Mouse (Mus musculus) embryonic facial prominence, embryonic 13.5 days (tissue): ENCODE measurements at regions not wholly inside any gene's neighbourhood (a gene's known extent, or its start where the extent isn't known, plus 50 kb on each side); places are given as distances from the start of the nearest gene placed in this dataset.

Source experiments
- ATAC-seq: fragments of 200-750 bp; cut with Nextera tagmentation; 2 replicates; pipeline ENCODE4 v1.8.0; 2017; ENCODE audit warnings: low read depth; ENCODE audit not compliant: insufficient number of reproducible peaks, insufficient read depth, low FRiP score, low TSS enrichment
- H3K27ac ChIP-seq: fragments of 300-500 bp; sonication (generic); 2 replicates; pipeline ENCODE4 v1.5.1; 2015; ENCODE audit warnings: moderate library complexity, mild to moderate bottlenecking, inconsistent platforms
- H3K27me3 ChIP-seq: fragments of 300-500 bp; sonication (generic); 2 replicates; pipeline ENCODE4 v1.6.1; 2015; ENCODE audit warnings: mild to moderate bottlenecking, inconsistent platforms
- H3K36me3 ChIP-seq: fragments of 300-500 bp; sonication (generic); 2 replicates; pipeline ENCODE4 v1.6.1; 2015; ENCODE audit warnings: mild to moderate bottlenecking, inconsistent platforms
- H3K4me1 ChIP-seq: fragments of 300-500 bp; sonication (generic); 2 replicates; pipeline ENCODE4 v1.6.1; 2015; ENCODE audit warnings: inconsistent platforms
- H3K4me2 ChIP-seq: fragments of 300-500 bp; sonication (generic); 2 replicates; pipeline ENCODE4 v1.6.1; 2015; ENCODE audit warnings: moderate library complexity, mild to moderate bottlenecking, inconsistent platforms
- H3K4me3 ChIP-seq: fragments of 300-500 bp; sonication (generic); 2 replicates; pipeline ENCODE4 v1.5.1; 2015; ENCODE audit warnings: mild to moderate bottlenecking, inconsistent platforms
- H3K9ac ChIP-seq: fragments of 300-500 bp; sonication (generic); 2 replicates; pipeline ENCODE4 v1.6.1; 2015; ENCODE audit warnings: mild to moderate bottlenecking, inconsistent platforms
- H3K9me3 ChIP-seq: fragments of 300-500 bp; sonication (generic); 2 replicates; pipeline ENCODE4 v1.6.1; 2016; ENCODE audit warnings: inconsistent platforms
- WGBS: fragments of 180-500 bp; shearing (Covaris S2); methylation state at CpG from one replicate; pipeline ENCODE4 v1.1.7; 2015; ENCODE audit warnings: mixed read lengths; 5-methylcytosine and 5-hydroxymethylcytosine counted together

DNA sequence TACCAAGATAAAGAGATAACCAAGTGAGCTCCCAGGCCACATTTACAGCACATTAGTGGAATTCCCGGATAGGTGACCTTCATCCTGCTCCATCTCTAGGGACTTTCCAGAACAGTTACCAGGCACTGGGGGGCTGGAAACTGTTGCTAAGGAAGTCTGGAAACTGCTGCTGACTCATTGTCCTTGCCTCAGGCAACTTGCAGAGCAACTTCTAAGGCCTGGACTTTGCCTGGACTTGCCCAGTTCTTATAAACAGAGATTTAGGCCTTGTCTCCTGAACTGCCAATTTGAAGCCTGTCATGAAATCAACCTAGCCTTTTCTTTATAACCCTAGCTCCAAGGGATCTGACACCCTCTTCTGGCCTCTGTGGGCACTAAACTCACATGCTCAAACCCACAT, 224.0 kb upstream of the Gm6657 start:
- Histone ChIP-seq H3K9me3 (0 out of 2 replicates have a peak, but pooled peaks cover 4% of the 10 kb centered on the region), H3K9ac (no peak overlapping the region), H3K4me1 (no peaks in the 10 kb centered on the region), H3K36me3 (no peaks in the 10 kb centered on the region), H3K4me2 (no peak overlapping the region), H3K27ac (no peak overlapping the region), H3K4me3 (no peak overlapping the region), H3K27me3 (no peaks in the 10 kb centered on the region)
- 42% methylated on average over 1 of the region's 1 CpGs for WGBS
- no peak for ATAC-seq

DNA sequence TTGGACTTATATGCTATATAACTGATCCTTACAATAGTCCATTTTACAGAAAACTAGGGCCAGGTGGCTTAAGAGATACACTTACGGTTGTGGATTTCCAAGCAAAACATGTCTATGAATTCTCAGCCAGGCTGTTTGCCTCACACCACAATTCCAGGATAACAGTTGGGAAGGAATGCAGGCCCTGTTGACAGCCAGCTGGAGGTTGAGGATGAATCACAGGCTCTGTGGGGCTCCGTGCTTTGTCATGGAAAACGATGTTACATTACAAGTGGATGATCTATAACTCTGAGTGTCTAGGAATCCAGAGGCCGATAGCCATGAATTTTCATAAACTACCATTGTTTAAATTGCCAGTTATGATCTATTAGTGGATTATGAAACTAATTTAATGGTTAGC, 221.9 kb upstream of the Gm6657 start:
- no peak for ATAC-seq
- no peak overlapping the region for H3K9ac ChIP-seq
- no peak overlapping the region for H3K27ac ChIP-seq
- H3K27me3 ChIP-seq, result no peaks in the 10 kb centered on the region
- no peaks in the 10 kb centered on the region for H3K9me3 ChIP-seq
- no peaks in the 10 kb centered on the region for H3K36me3 ChIP-seq
- no peak overlapping the region for H3K4me3 ChIP-seq
- no peaks in the 10 kb centered on the region for H3K4me1 ChIP-seq
- H3K4me2 ChIP-seq, result no peak overlapping the region
- WGBS, result 70% methylated on average over 4 of the region's 4 CpGs

DNA sequence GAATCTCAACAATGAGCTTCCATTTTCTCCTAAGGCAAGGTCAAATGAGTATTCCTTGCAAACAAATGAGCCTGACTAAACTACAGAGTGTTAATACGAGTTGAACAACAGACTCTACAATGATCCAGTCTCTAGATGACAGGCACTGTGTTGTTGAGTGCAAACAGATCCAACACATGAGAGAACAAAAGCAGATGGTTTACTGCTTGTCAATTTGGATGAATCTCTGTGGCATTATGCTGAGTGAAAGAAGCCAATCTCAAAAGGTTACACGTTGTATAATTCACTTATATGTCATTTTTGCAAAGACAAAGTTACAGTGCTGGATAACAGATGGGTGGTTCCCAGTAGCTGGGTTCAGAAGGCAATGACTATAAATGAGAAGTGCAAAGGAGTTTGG, 217.1 kb upstream of the Gm6657 start:
- no peaks in the 10 kb centered on the region for H3K9me3 ChIP-seq
- no peaks in the 10 kb centered on the region for H3K4me1 ChIP-seq
- ATAC-seq, result no peak
- H3K4me3 ChIP-seq, result no peak overlapping the region
- no peak overlapping the region for H3K27ac ChIP-seq
- WGBS, result 63% methylated on average over 2 of the region's 2 CpGs
- H3K9ac ChIP-seq, result no peak overlapping the region
- H3K36me3 ChIP-seq, result no peaks in the 10 kb centered on the region
- H3K4me2 ChIP-seq, result no peak overlapping the region
- no peaks in the 10 kb centered on the region for H3K27me3 ChIP-seq

DNA sequence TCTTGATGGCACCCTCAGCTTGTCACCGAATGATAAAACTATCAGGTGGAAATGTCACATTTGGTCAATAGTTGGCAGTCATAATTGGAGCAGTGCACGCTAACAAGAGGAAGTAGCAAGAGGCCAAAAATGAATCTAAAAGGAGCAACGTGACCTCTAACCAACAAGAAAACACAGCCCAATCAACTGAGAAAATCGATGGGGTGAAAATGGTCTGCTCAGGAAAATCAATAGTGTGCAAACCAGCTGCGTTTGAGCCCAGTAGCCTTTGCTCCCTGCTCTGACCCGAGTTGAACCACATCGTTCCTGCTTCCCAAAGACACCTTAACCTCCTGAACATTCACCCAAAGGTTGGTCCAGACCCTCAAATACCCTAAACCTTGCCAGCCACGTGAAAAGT, 207.3 kb upstream of the Gm6657 start:
- Histone ChIP-seq H3K4me3 (no peak overlapping the region), H3K27me3 (no peaks in the 10 kb centered on the region), H3K36me3 (no peaks in the 10 kb centered on the region), H3K27ac (no peak overlapping the region), H3K4me2 (no peak overlapping the region), H3K9me3 (no peaks in the 10 kb centered on the region), H3K9ac (no peak overlapping the region), H3K4me1 (no peaks in the 10 kb centered on the region)
- no peak for ATAC-seq
- WGBS, result 81% methylated on average over 8 of the region's 8 CpGs

DNA sequence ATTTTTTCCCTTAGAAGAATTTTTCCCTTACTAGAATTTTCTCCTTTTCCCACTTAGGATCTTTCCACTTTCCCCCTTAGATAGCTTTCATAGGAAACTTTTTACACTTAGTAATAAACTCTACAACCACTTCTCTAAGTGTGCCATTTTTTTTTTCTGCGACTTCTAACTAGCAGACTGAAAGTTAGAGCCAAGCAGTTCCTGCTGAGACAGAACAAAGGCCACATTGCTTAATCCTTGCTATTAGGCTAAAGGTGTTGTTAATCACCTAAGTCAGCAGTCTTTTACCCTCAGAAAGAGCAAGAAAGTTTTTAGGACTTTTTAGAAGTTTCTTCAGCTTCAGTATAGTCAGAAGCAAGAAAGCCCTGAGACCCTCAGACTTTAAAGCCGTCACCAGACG, 204.3 kb upstream of the Gm6657 start:
- Histone ChIP-seq H3K27me3 (no peaks in the 10 kb centered on the region), H3K9ac (no peak overlapping the region), H3K27ac (no peak overlapping the region), H3K36me3 (no peaks in the 10 kb centered on the region), H3K4me3 (no peak overlapping the region), H3K9me3 (no peaks in the 10 kb centered on the region), H3K4me2 (no peak overlapping the region), H3K4me1 (no peaks in the 10 kb centered on the region)
- no peak for ATAC-seq
- 23% methylated on average over 3 of the region's 3 CpGs for WGBS

DNA sequence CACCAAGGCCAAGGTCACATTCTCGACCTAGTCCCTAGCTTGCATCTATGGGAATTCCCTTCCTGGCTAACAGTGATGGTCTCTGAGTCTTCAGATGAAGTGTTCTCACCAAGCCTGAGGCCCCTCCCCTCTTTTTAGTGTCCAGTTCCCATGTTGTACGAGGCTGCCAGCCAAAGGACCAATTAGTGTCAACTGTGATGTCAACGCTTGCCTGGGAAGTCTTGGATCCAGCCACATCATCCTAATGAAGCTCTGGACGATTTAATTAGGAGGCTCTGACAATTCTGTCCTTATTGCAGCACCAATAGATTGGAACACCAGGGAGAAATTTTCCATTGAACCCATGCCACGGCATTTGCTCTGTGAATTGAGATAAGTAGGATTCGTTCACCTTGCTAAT, 202.4 kb upstream of the Gm6657 start:
- 65% methylated on average over 6 of the region's 6 CpGs for WGBS
- Histone ChIP-seq H3K9ac (no peak overlapping the region), H3K27ac (no peak overlapping the region), H3K4me1 (no peaks in the 10 kb centered on the region), H3K4me3 (no peak overlapping the region), H3K9me3 (no peaks in the 10 kb centered on the region), H3K4me2 (no peak overlapping the region), H3K36me3 (no peaks in the 10 kb centered on the region), H3K27me3 (no peaks in the 10 kb centered on the region)
- no peak for ATAC-seq

DNA sequence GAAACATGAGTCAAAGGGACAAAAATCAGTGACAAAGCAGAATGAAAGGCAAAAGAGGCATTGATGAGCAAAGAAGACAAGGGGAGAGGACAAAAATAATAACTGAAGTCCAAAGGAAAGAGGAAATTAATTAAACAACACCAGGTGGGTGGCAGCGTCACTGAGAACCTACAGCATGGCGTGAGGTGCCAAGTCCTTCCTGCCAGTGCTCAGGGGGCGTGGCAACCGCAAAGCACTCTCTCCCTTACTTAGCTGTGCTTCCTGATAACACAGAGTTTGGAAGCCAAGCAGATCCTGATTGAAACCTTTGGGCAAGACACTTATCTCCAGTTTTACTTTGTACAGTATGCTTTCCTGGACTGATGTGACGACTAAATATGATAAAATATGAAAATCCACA, 199.9 kb upstream of the Gm6657 start:
- no peak for ATAC-seq
- Histone ChIP-seq H3K36me3 (no peaks in the 10 kb centered on the region), H3K4me3 (no peak overlapping the region), H3K9ac (no peak overlapping the region), H3K4me2 (no peak overlapping the region), H3K27ac (no peak overlapping the region), H3K9me3 (no peaks in the 10 kb centered on the region), H3K27me3 (no peaks in the 10 kb centered on the region), H3K4me1 (no peaks in the 10 kb centered on the region)
- 79% methylated on average over 5 of the region's 5 CpGs for WGBS

DNA sequence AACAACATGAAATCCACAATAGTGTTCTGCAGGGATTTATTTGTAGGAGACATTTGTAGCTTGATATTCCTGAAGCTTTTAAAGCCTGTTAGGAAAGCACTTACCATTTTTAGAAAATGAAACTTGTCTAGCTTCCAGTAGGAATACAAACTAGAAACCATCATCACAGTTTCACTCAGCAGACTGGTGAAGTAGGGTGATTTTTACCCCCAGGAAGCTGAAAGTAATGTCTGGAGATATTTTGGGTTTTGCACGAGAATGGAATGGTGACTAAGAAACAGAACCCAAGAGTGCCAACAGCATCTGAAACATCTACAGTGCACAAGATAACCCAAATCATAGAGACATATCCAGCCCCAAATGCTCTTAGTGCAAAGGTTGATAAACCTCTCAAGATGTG, 196.1 kb upstream of the Gm6657 start:
- Histone ChIP-seq H3K9ac (no peak overlapping the region), H3K27ac (no peak overlapping the region), H3K4me3 (no peak overlapping the region), H3K4me1 (no peaks in the 10 kb centered on the region), H3K36me3 (no peaks in the 10 kb centered on the region), H3K9me3 (no peaks in the 10 kb centered on the region), H3K27me3 (no peaks in the 10 kb centered on the region), H3K4me2 (no peak overlapping the region)
- ATAC-seq, result no peak
- 87% methylated on average over 1 of the region's 1 CpGs for WGBS

DNA sequence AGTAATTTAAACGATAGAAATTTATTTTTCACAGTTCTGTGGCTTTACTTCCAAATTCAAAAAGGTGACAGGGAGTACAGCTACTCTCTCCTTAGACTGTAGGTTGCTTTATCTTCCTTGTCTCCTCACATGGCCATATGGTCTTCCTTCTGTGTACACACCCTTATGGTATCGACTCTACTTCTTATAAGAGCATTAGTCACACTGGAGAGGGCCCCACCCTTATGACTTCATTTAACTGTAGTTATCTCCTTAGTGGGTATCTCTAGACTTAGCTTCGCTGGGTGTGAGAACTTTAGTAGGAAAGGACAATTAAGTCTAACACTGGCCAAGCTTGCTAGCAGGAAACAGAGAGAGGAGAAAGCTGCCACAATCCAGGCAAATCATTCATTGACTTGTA, 193.6 kb upstream of the Gm6657 start:
- no peak overlapping the region for H3K27ac ChIP-seq
- no peak for ATAC-seq
- no peak overlapping the region for H3K4me2 ChIP-seq
- H3K4me3 ChIP-seq, result no peak overlapping the region
- no peaks in the 10 kb centered on the region for H3K4me1 ChIP-seq
- no peaks in the 10 kb centered on the region for H3K27me3 ChIP-seq
- no peak overlapping the region for H3K9ac ChIP-seq
- 81% methylated on average over 3 of the region's 3 CpGs for WGBS
- no peaks in the 10 kb centered on the region for H3K36me3 ChIP-seq
- H3K9me3 ChIP-seq, result no peaks in the 10 kb centered on the region

DNA sequence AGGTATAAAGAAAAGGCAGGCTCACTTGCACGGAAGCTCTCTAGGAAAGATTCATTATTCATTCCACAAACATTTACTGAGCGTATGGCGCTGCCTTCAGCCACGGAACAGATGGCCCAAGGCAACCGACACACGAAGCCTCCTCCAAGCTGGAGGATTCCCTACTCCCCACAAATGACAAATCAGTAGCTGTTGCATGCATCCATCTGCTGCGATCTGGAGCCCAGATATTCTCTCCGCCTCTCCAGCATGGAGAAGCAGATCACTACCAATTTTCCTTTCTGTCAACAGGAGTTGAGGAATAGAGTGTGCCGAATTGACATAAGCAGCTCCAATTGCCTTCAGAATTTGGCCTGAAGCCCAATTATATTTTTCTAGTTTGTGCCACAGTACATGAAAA, 192.2 kb upstream of the Gm6657 start:
- ATAC-seq, result no peak
- Histone ChIP-seq H3K9ac (no peak overlapping the region), H3K4me1 (no peaks in the 10 kb centered on the region), H3K27me3 (no peaks in the 10 kb centered on the region), H3K4me2 (no peak overlapping the region), H3K9me3 (no peaks in the 10 kb centered on the region), H3K27ac (no peak overlapping the region), H3K4me3 (no peak overlapping the region), H3K36me3 (no peaks in the 10 kb centered on the region)
- 49% methylated on average over 9 of the region's 9 CpGs for WGBS

DNA sequence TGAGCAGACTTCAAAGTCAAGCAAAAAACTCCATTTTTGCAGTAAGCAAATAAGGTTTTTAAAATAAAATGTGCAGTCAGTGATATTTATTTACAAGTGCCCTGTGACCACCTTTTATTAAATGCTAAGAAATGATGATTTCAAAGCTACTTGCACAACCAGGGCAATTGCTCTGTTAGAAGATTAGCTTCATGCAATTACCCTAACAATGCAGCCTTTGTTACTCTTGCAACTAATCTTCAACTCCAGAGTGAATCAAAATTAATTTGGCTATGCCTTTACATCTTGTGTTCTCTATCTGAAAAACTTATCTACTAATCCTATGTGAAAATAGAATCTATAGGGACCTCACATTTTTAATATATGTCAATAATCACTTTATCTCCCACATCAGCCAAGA, 160.3 kb upstream of the Gm6657 start:
- H3K27me3 ChIP-seq, result no peaks in the 10 kb centered on the region
- no peaks in the 10 kb centered on the region for H3K9me3 ChIP-seq
- no peaks in the 10 kb centered on the region for H3K4me1 ChIP-seq
- no peak for ATAC-seq
- H3K36me3 ChIP-seq, result no peaks in the 10 kb centered on the region
- no peak overlapping the region for H3K4me2 ChIP-seq
- no peak overlapping the region for H3K27ac ChIP-seq
- no peak overlapping the region for H3K4me3 ChIP-seq
- no peak overlapping the region for H3K9ac ChIP-seq

DNA sequence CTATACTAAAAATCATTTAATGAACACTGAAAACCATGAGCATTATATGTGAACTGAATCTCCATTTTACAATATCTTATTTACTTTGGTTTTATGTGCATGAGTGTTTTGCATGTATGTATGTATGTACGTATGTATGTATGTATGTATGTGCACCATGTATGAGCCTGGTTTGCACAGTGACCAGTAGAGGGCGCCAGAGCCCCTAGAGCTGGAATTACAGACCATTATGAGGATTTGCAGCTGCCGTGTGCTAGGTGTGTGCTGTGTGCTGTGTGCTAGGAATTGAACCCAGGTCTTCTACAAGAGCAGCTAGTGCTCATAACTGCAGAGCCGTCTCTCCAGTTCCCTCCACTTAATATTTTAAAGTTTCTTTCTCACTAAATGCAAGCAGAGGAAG, 147.5 kb upstream of the Gm6657 start:
- 76% methylated on average over 4 of the region's 4 CpGs for whole genome bisulfite sequencing
- H3K4me3 ChIP-seq, result no peak overlapping the region
- ATAC-seq, result no peak
- H3K27ac ChIP-seq, result no peak overlapping the region
- no peak overlapping the region for H3K9ac ChIP-seq
- no peaks in the 10 kb centered on the region for H3K27me3 ChIP-seq
- H3K9me3 ChIP-seq, result 0 out of 2 replicates have a peak, but pooled peaks cover 3% of the 10 kb centered on the region
- H3K4me1 ChIP-seq, result no peaks in the 10 kb centered on the region
- H3K36me3 ChIP-seq, result no peaks in the 10 kb centered on the region
- no peak overlapping the region for H3K4me2 ChIP-seq

DNA sequence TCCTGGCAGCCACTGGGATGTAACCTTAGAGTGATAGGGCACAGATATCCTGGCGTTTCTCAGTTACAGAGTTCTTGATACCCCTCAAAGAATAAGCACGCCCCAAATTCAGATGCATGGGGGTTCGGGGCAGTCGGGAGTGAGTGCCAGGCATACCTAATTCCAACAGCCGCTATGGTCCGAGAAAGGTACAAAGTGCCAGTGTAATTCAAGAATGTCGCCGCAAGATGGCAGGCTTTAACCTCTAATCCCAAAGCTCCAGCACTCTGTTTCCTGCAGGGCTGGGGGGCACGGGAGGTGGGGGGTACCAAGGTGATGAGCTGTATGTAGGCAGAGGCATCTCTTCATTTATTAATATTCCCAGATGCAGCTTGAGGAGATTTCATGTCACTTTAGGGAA, 138.1 kb upstream of the Gm6657 start:
- H3K9me3 ChIP-seq, result no peaks in the 10 kb centered on the region
- H3K27me3 ChIP-seq, result peaks cover 13% of the 10 kb centered on the region
- ATAC-seq, result no peak
- WGBS, result 5% methylated on average over 9 of the region's 9 CpGs
- no peak overlapping the region for H3K4me3 ChIP-seq
- H3K9ac ChIP-seq, result no peak overlapping the region
- H3K4me2 ChIP-seq, result peak overlapping the region; percentile 47
- no peaks in the 10 kb centered on the region for H3K36me3 ChIP-seq
- no peak overlapping the region for H3K27ac ChIP-seq
- no peaks in the 10 kb centered on the region for H3K4me1 ChIP-seq
